Mouse (Mus musculus): ENCODE measurements at regions not wholly inside any gene's neighbourhood (a gene's known extent, or its start where the extent isn't known, plus 50 kb on each side); places are given as distances from the start of the nearest gene placed in this dataset.

GRCm38 (mm10) chr17:14610791-14611522 lies 83.1 kb downstream of the Thbs2 start:
- DNase-seq, result peak; percentile 35

GRCm38 (mm10) chr17:14608845-14609244 lies 85.2 kb downstream of the Thbs2 start:
- DNase-seq, result no peak

- DNase-seq, result no peak
These were observed 87.6 kb downstream of the Thbs2 start for GRCm38 (mm10) chr17:14606356-14606989.

- no peak for DNase-seq
These were observed 94.4 kb downstream of the Thbs2 start for GRCm38 (mm10) chr17:14599681-14600080.

- no peak for DNase-seq
These were observed 97.6 kb downstream of the Thbs2 start for GRCm38 (mm10) chr17:14596470-14596869.

- DNase-seq, result no peak
These were observed 98.5 kb downstream of the Thbs2 start for GRCm38 (mm10) chr17:14595525-14595924.

- DNase-seq, result no peak
These were observed 105.8 kb downstream of the Thbs2 start for GRCm38 (mm10) chr17:14588086-14588817.

- DNase-seq, result no peak
These were observed 114.4 kb downstream of the Thbs2 start for GRCm38 (mm10) chr17:14579671-14580070.

GRCm38 (mm10) chr17:14578721-14579120 lies 115.3 kb downstream of the Thbs2 start:
- DNase-seq, result no peak

GRCm38 (mm10) chr17:14578194-14578593 lies 115.8 kb downstream of the Thbs2 start:
- no peak for DNase-seq

- no peak for DNase-seq
These were observed 117.9 kb downstream of the Thbs2 start for GRCm38 (mm10) chr17:14576159-14576558.

- no peak for DNase-seq
These were observed 122.9 kb downstream of the Thbs2 start for GRCm38 (mm10) chr17:14571143-14571542.

- peak; percentile 18 for DNase-seq
These were observed 123.7 kb downstream of the Thbs2 start for GRCm38 (mm10) chr17:14570266-14570775.

GRCm38 (mm10) chr17:14562191-14562590 lies 131.8 kb downstream of the Thbs2 start:
- DNase-seq, result no peak

- no peak for DNase-seq
These were observed 136.8 kb downstream of the Thbs2 start for GRCm38 (mm10) chr17:14557214-14557613.

GRCm38 (mm10) chr17:14553195-14553594 lies 140.8 kb downstream of the Thbs2 start:
- DNase-seq, result no peak

GRCm38 (mm10) chr17:14552081-14552480 lies 142.0 kb downstream of the Thbs2 start:
- DNase-seq, result no peak

- DNase-seq, result no peak
These were observed 142.4 kb downstream of the Thbs2 start for GRCm38 (mm10) chr17:14551610-14552009.

- peak; percentile 74 for DNase-seq
These were observed 148.1 kb downstream of the Thbs2 start for GRCm38 (mm10) chr17:14545822-14546473.

GRCm38 (mm10) chr17:14544343-14545002 lies 149.6 kb downstream of the Thbs2 start:
- DNase-seq, result no peak

- DNase-seq, result no peak
These were observed 153.0 kb downstream of the Thbs2 start for GRCm38 (mm10) chr17:14541035-14541434.
